Mouse (Mus musculus): ENCODE results near the gene Dlat.

- TF ChIP-seq CTCF (conservative IDR thresholded peaks at IDR 0.05; ENCODE audit: low read length) (no peak), NANOG (IDR thresholded peaks at IDR 0.05; ENCODE audit: borderline replicate concordance, low read length) (no peak), POU5F1 (IDR thresholded peaks at IDR 0.05; ENCODE audit: borderline replicate concordance, low read length) (no peak)
Measured at GRCm38 (mm10) chr9:50658941-50659388, 615 bp downstream of the Dlat start.
